Mouse (Mus musculus) liver, embryonic 14.5 days (tissue): ENCODE measurements at regions not wholly inside any gene's neighbourhood (a gene's known extent, or its start where the extent isn't known, plus 50 kb on each side); places are given as distances from the start of the nearest gene placed in this dataset.

Experiments
- ATAC-seq: fragments of 200-750 bp; cut with Nextera tagmentation; 2 replicates; pipeline ENCODE4 v1.8.0; 2017; ENCODE audit warnings: moderate number of reproducible peaks, mild to moderate bottlenecking, moderate library complexity; ENCODE audit not compliant: insufficient read depth
- DNase-seq, 3 experiments: peaks; one replicate each; pipeline ENCODE4 v3.0.0-alpha.2; 2012 to 2013; ENCODE audit warnings: low read depth in 3 of 3, low spot score in 3 of 3
- H3K27ac ChIP-seq: fragments of 300-500 bp; sonication (generic); 2 replicates; pipeline ENCODE4 v1.5.1; 2014; ENCODE audit warnings: moderate library complexity, mild to moderate bottlenecking, control low read depth, inconsistent platforms
- H3K27me3 ChIP-seq: fragments of 300-500 bp; sonication (generic); 2 replicates; pipeline ENCODE4 v1.6.1; 2014; ENCODE audit warnings: mild to moderate bottlenecking, low read length, moderate library complexity; ENCODE audit not compliant: control insufficient read depth, insufficient read depth
- H3K36me3 ChIP-seq: fragments of 300-500 bp; sonication (generic); replicated peaks from 2 replicates; pipeline ENCODE4 v1.6.1; 2014; ENCODE audit warnings: low read depth; ENCODE audit not compliant: control insufficient read depth, insufficient read depth
- H3K4me1 ChIP-seq, 2 experiments: fragments of 200-500 bp in 1 of 2; fragments of 300-500 bp in 1 of 2; sonication (generic) in 1 of 2; replicated peaks; 2 replicates each; pipeline ENCODE4 v1.6.1; 2012 to 2014; ENCODE audit warnings: antibody characterized with exemption in 1 of 2, inconsistent platforms in 1 of 2, low read length in 1 of 2; ENCODE audit not compliant: control insufficient read depth in 2 of 2, insufficient read depth in 2 of 2
- H3K4me2 ChIP-seq: fragments of 300-500 bp; sonication (generic); 2 replicates; pipeline ENCODE4 v1.6.1; 2014; ENCODE audit warnings: low read depth, mild to moderate bottlenecking, control low read depth, moderate library complexity
- H3K4me3 ChIP-seq, 2 experiments: fragments of 200-500 bp in 1 of 2; fragments of 300-500 bp in 1 of 2; sonication (generic) in 1 of 2; 2 replicates each; pipeline ENCODE4 v1.5.1; 2012 to 2014; ENCODE audit warnings: low read depth in 2 of 2, low read length in 2 of 2, mild to moderate bottlenecking in 2 of 2, control low read depth in 1 of 2, inconsistent platforms in 1 of 2, moderate library complexity in 1 of 2; ENCODE audit not compliant: insufficient read depth in 1 of 2
- H3K9ac ChIP-seq: fragments of 300-500 bp; sonication (generic); replicated peaks from 2 replicates; pipeline ENCODE4 v1.6.1; 2014; ENCODE audit warnings: mild to moderate bottlenecking, control low read depth, moderate library complexity
- H3K9me3 ChIP-seq: fragments of 300-500 bp; sonication (generic); 2 replicates; pipeline ENCODE4 v1.6.1; 2016; ENCODE audit warnings: low read length, mixed read lengths; ENCODE audit not compliant: control insufficient read depth
- CTCF ChIP-seq: IDR thresholded peaks from 2 replicates; pipeline ENCODE4 v1.5.1; 2016; ENCODE audit warnings: antibody characterized with exemption, low read depth, control low read depth
- EP300 ChIP-seq: IDR thresholded peaks from 2 replicates; pipeline ENCODE4 v1.6.1; 2016; ENCODE audit warnings: antibody characterized with exemption, low read depth
- WGBS: fragments of 180-500 bp; shearing (Covaris S2); extraction: QIAGEN DNeasy Blood & Tissue Kit; methylation state at CpG from one replicate; pipeline ENCODE4 v1.1.7; 2014; ENCODE audit not compliant: insufficient replicate concordance; 5-methylcytosine and 5-hydroxymethylcytosine counted together

DNA sequence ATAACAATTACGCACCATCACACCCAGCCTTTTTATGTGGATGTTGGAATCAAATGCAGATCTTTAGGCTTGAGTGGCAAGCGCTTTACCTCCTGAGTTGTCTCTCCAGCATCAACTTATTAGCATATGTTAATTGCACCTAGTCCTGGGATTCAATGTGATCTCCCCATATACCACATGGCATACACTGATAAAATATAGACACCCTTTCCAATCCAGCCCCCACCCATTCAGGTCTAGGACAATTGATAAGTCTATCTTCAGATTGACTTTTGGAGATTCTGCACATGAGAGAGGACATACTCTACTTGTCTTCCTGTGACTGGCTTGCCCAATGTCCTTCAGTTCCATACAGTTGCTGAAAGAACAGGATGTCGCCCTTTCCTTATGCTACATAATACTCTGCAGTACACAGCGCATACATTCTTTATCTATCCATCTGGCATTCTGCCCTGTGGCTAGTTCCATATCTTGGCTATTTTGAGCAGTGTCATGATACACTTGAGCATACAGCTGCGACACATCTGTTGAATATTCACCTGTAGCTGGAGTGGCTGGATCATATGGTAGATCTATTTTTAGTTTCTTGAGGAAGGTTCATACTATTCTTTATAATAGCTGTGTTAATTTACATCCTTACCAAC is 120.3 kb downstream of the Gsdmc2 start:
- H3K9ac ChIP-seq: no peak overlapping the region
- 52% methylated on average over 5 of the region's 5 CpGs for WGBS
- no peaks in the 10 kb centered on the region for H3K27me3 ChIP-seq
- DNase-seq: no peak
- peaks cover 5 to 18% of the 10 kb centered on the region in 2 experiments; a peak in 3 of 4 replicates for H3K4me1 ChIP-seq
- no peak overlapping the region for H3K4me3 ChIP-seq
- no peak overlapping the region for H3K27ac ChIP-seq
- TF ChIP-seq CTCF (no peak), EP300 (peak; percentile 43)
- H3K9me3 ChIP-seq: no peaks in the 10 kb centered on the region
- no peak overlapping the region for H3K4me2 ChIP-seq
- peak; percentile 75; the same call in 1 of the 2 replicates for ATAC-seq
- no peaks in the 10 kb centered on the region for H3K36me3 ChIP-seq

DNA sequence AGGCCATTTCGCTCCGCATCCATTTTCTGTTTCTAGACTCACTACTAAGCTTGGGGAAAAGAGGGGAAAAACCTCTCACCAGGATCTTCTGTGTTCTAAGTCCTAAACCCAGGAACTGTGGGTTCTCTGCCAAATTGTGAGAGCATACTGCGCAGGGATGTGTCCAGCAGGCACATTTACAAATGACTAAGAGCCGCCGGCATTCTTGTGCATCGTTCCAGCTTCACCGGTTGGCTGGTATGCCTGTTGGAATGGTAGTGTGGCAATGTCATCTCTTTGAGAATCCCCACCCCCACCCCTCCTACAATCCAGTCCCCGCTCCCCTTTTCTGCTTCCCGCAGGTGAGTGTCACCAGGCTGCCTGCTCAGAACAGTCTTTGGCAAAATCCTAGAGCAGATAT is 122.0 kb downstream of the Gsdmc2 start:
- H3K4me3 ChIP-seq: no peak overlapping the region
- TF ChIP-seq CTCF: no peak
- no peak for TF ChIP-seq EP300
- no peak overlapping the region for H3K9ac ChIP-seq
- no peak overlapping the region for H3K4me2 ChIP-seq
- no peaks in the 10 kb centered on the region for H3K27me3 ChIP-seq
- no peak for DNase-seq
- ATAC-seq: no peak
- no peaks in the 10 kb centered on the region for H3K9me3 ChIP-seq
- no peaks in the 10 kb centered on the region for H3K36me3 ChIP-seq
- H3K27ac ChIP-seq: no peak overlapping the region
- H3K4me1 ChIP-seq: peaks cover 5 to 18% of the 10 kb centered on the region in 2 experiments; a peak in 3 of 4 replicates
- WGBS: 80% methylated on average over 9 of the region's 9 CpGs

DNA sequence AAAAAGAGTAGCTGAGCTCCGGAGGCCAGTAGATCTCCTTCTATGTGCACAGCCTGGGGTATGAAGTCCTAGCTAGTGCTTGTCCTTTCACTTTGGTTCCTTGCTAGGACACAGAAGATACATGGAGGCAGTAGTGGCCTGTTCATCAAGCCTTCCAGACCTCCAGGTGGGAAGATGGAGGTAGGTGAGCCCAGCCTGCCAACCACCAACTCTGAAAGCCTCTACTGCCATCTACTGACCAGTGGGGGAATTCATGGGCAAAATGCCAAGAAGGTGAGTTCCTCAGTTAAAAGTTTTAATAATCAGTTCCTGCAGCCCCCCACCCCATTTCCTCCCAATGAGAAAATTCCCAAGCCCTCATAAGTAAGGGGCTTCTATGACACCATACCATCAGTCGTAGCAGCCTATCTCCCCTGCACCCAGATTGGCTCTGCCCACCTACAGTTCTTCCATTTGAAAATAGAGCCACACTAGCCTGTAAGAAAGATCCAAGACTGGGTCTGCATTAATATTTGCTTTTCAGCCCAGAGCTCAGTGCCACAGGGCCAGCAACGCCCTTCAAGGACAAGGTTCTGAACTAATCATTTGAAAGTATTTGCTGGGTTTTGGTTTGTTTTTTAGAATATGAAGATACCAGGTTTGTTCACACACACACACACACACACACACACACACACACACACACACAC is 123.2 kb downstream of the Gsdmc2 start:
- no peak overlapping the region for H3K4me2 ChIP-seq
- no peaks in the 10 kb centered on the region for H3K36me3 ChIP-seq
- peak in 1 of 3 experiments; percentile 50 for DNase-seq
- no peak overlapping the region for H3K9ac ChIP-seq
- no peaks in the 10 kb centered on the region for H3K27me3 ChIP-seq
- H3K9me3 ChIP-seq: no peaks in the 10 kb centered on the region
- 35% methylated on average over 3 of the region's 3 CpGs for WGBS
- no peak overlapping the region for H3K27ac ChIP-seq
- TF ChIP-seq CTCF (peak; percentile 82), EP300 (no peak)
- H3K4me1 ChIP-seq: peaks cover 5 to 16% of the 10 kb centered on the region in 2 experiments; a peak in 3 of 4 replicates
- no peak overlapping the region for H3K4me3 ChIP-seq
- peak; percentile 47; the same call in 1 of the 2 replicates for ATAC-seq

DNA sequence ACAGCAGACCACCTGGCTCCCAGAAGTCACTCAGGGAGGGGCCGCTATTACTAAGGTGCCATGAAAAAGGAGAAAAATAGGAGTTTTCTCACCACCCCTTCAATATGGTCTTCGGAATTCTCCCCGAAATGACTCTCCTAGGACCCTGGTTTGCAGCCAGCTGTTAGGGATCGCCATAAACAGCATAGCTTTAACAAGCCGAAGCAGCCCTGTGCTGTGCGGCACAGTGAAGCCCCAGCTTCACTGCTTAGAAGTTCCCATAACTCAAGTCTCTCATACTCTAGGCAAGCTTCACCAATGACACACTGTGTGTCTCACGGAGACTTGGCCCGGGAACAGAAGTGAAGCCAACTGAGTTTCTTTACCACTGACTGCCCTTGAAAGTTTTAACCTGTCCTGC is 127.2 kb downstream of the Gsdmc2 start:
- Histone ChIP-seq H3K4me2 (no peak overlapping the region), H3K4me3 (no peak overlapping the region), H3K27me3 (no peaks in the 10 kb centered on the region), H3K36me3 (no peaks in the 10 kb centered on the region), H3K9me3 (no peaks in the 10 kb centered on the region), H3K4me1 (peaks cover 0 to 5% of the 10 kb centered on the region in 2 experiments; a peak in 1 of 4 replicates), H3K9ac (no peak overlapping the region), H3K27ac (no peak overlapping the region)
- TF ChIP-seq EP300: no peak
- TF ChIP-seq CTCF: no peak
- no peak for DNase-seq
- no peak for ATAC-seq
- 83% methylated on average over 8 of the region's 8 CpGs for WGBS

DNA sequence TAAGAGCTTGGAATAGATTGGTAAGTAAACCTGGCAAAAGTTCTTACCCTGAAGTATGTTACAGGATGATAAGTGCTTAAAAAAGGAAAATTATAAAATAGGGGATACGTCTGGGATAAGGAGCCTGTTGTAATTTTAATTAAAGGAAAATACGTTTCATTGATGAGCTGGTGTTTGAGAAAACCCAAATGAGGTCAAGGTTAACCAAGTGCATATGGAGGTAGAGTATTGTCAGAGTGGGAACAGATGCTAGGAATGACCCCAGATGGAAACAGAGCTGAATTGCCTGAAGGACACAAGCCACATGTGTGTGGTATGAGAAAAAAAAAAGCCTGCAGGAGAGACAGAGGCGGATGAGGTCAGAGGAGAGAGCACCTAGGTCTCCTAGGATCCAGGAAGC is 131.3 kb downstream of the Gsdmc2 start:
- DNase-seq (no peak), ATAC-seq (no peak)
- Histone ChIP-seq H3K27me3 (no peaks in the 10 kb centered on the region), H3K27ac (no peak overlapping the region), H3K4me1 (peaks cover 14 to 17% of the 10 kb centered on the region in 2 experiments), H3K4me2 (no peak overlapping the region), H3K4me3 (no peak overlapping the region), H3K9me3 (no peaks in the 10 kb centered on the region), H3K36me3 (no peaks in the 10 kb centered on the region), H3K9ac (no peak overlapping the region)
- 70% methylated on average over 3 of the region's 3 CpGs for WGBS
- TF ChIP-seq EP300: no peak
- TF ChIP-seq CTCF: no peak
